Mouse (Mus musculus) liver (tissue): ENCODE measurements around the gene Ctnna3.
A peak's percentile ranks its signal among the peaks of the same experiment; 100 is the strongest.

ENCODE experiments used
- DNase-seq: peaks from one replicate; pipeline ENCODE4 v3.0.0-alpha.2; 2020; ENCODE audit warnings: mixed read lengths

The Ctnna3 gene

GRCm38 (mm10) chr10:63532381-63532780 is 102.5 kb downstream of the Ctnna3 start:
- DNase-seq = no peak

GRCm38 (mm10) chr10:63541754-63542153 is 111.9 kb downstream of the Ctnna3 start:
- DNase-seq = peak; percentile 5

GRCm38 (mm10) chr10:63542493-63542892 is 112.6 kb downstream of the Ctnna3 start:
- DNase-seq = no peak

GRCm38 (mm10) chr10:63566691-63567090 is 136.8 kb downstream of the Ctnna3 start:
- no peak for DNase-seq

GRCm38 (mm10) chr10:63571561-63571960 is 141.7 kb downstream of the Ctnna3 start:
- DNase-seq = no peak

- DNase-seq = no peak
Observed at GRCm38 (mm10) chr10:63572866-63573265, 143.0 kb downstream of the Ctnna3 start.

GRCm38 (mm10) chr10:63574100-63574609 is 144.3 kb downstream of the Ctnna3 start:
- DNase-seq = peak; percentile 22

- peak; percentile 66 for DNase-seq
Observed at GRCm38 (mm10) chr10:63582608-63583007, 152.7 kb downstream of the Ctnna3 start.

GRCm38 (mm10) chr10:63583798-63584374 is 154.0 kb downstream of the Ctnna3 start:
- DNase-seq = no peak

GRCm38 (mm10) chr10:63599417-63599816 is 169.5 kb downstream of the Ctnna3 start:
- DNase-seq = no peak

GRCm38 (mm10) chr10:63601206-63601605 is 171.3 kb downstream of the Ctnna3 start:
- no peak for DNase-seq

GRCm38 (mm10) chr10:63628546-63628945 is 198.6 kb downstream of the Ctnna3 start:
- DNase-seq = no peak

- DNase-seq = no peak
Observed at GRCm38 (mm10) chr10:63633915-63634314, 204.0 kb downstream of the Ctnna3 start.

- DNase-seq = no peak
Observed at GRCm38 (mm10) chr10:63637987-63638386, 208.1 kb downstream of the Ctnna3 start.

- no peak for DNase-seq
Observed at GRCm38 (mm10) chr10:63647300-63647699, 217.4 kb downstream of the Ctnna3 start.

- no peak for DNase-seq
Observed at GRCm38 (mm10) chr10:63650307-63650706, 220.4 kb downstream of the Ctnna3 start.

GRCm38 (mm10) chr10:63652887-63653286 is 223.0 kb downstream of the Ctnna3 start:
- no peak for DNase-seq

- DNase-seq = no peak
Observed at GRCm38 (mm10) chr10:63653571-63653970, 223.7 kb downstream of the Ctnna3 start.

- DNase-seq = no peak
Observed at GRCm38 (mm10) chr10:63654560-63654959, 224.7 kb downstream of the Ctnna3 start.

- no peak for DNase-seq
Observed at GRCm38 (mm10) chr10:63676343-63676742, 246.4 kb downstream of the Ctnna3 start.

- peak; percentile 22 for DNase-seq
Observed at GRCm38 (mm10) chr10:63689233-63689632, 259.3 kb downstream of the Ctnna3 start.

- no peak for DNase-seq
Observed at GRCm38 (mm10) chr10:63689651-63690050, 259.8 kb downstream of the Ctnna3 start.

- DNase-seq = peak; percentile 26
Observed at GRCm38 (mm10) chr10:63692039-63692438, 262.1 kb downstream of the Ctnna3 start.

GRCm38 (mm10) chr10:63710211-63710610 is 280.3 kb downstream of the Ctnna3 start:
- no peak for DNase-seq

GRCm38 (mm10) chr10:63712530-63712929 is 282.6 kb downstream of the Ctnna3 start:
- DNase-seq = no peak
